Mouse (Mus musculus) lung, embryonic 15.5 days (tissue): ENCODE measurements around the gene Hes7. TPM values are rescaled to one million over a fixed set of nuclear protein-coding genes. Genes with fewer than 3 reads are reported as not detected.

Experiments
- ATAC-seq: fragments of 200-750 bp; cut with Nextera tagmentation; 2 replicates; pipeline ENCODE4 v1.8.0; 2017; ENCODE audit warnings: moderate number of reproducible peaks, borderline replicate concordance; ENCODE audit not compliant: low FRiP score, low TSS enrichment; ENCODE audit errors: extremely low read depth
- H3K27ac ChIP-seq: fragments of 300-500 bp; sonication (generic); 2 replicates; pipeline ENCODE4 v1.5.1; 2015; ENCODE audit warnings: moderate library complexity, mild to moderate bottlenecking, inconsistent platforms
- H3K27me3 ChIP-seq: fragments of 300-500 bp; sonication (generic); 2 replicates; pipeline ENCODE4 v1.6.1; 2015; ENCODE audit warnings: inconsistent platforms
- H3K36me3 ChIP-seq: fragments of 300-500 bp; sonication (generic); 2 replicates; pipeline ENCODE4 v1.6.1; 2015; ENCODE audit warnings: inconsistent platforms
- H3K4me1 ChIP-seq: fragments of 300-500 bp; sonication (generic); 2 replicates; pipeline ENCODE4 v1.6.1; 2015; ENCODE audit warnings: inconsistent platforms
- H3K4me2 ChIP-seq: fragments of 300-500 bp; sonication (generic); 2 replicates; pipeline ENCODE4 v1.6.1; 2015; ENCODE audit warnings: inconsistent platforms, mild to moderate bottlenecking, moderate library complexity
- H3K4me3 ChIP-seq: fragments of 300-500 bp; sonication (generic); 2 replicates; pipeline ENCODE4 v1.5.1; 2015; ENCODE audit warnings: mild to moderate bottlenecking, inconsistent platforms
- H3K9ac ChIP-seq: fragments of 300-500 bp; sonication (generic); 2 replicates; pipeline ENCODE4 v1.6.1; 2015; ENCODE audit warnings: inconsistent platforms
- H3K9me3 ChIP-seq: fragments of 300-500 bp; sonication (generic); 2 replicates; pipeline ENCODE4 v1.6.1; 2016; ENCODE audit warnings: inconsistent platforms
- WGBS: fragments of 180-500 bp; shearing (Covaris S2); methylation state at CpG from one replicate; pipeline ENCODE4 v1.1.7; 2015; 5-methylcytosine and 5-hydroxymethylcytosine counted together
- polyA plus RNA-seq: library from polyadenylated mRNA; unstranded; fragments of >200 nt; fragmentation: Nextera tagmentation; extraction: Ambion mirVana; gene quantifications from 2 replicates; pipeline ENCODE4 v1.2.1, GENCODE M21; 2015

Gene Hes7
- polyA plus RNA-seq, 1 experiment from 2014 or later = 0.60 TPM

DNA sequence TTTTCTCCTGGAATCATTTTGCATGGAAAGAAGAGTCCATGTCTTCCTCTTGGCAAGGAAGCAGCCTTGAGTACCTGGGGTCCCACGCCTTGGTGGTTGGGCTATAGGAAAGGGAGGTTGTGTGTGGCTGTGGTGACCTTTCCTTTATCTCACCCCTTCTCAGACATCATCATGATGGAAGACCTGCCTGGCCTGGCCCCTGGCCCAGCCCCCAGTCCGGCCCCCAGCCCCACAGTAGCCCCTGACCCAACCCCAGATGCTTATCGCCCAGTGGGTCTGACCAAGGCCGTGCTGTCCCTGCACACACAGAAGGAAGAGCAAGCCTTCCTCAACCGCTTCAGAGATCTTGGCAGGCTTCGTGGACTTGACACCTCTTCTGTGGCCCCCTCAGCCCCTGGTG lies 15.0 kb upstream of the Hes7 start:
- Histone ChIP-seq H3K4me3 (no peak overlapping the region), H3K9ac (no peak overlapping the region), H3K27me3 (no peaks in the 10 kb centered on the region), H3K4me2 (no peak overlapping the region), H3K36me3 (peaks cover 94% of the 10 kb centered on the region), H3K4me1 (peaks cover 13% of the 10 kb centered on the region), H3K9me3 (no peaks in the 10 kb centered on the region), H3K27ac (no peak overlapping the region)
- no peak for ATAC-seq
- 76% methylated on average over 6 of the region's 6 CpGs for WGBS

- peaks cover 88% of the 10 kb centered on the region for H3K36me3 ChIP-seq
- no peak overlapping the region for H3K4me3 ChIP-seq
- WGBS = 81% methylated on average over 2 of the region's 2 CpGs
- no peaks in the 10 kb centered on the region for H3K9me3 ChIP-seq
- no peak for ATAC-seq
- no peak overlapping the region for H3K4me2 ChIP-seq
- H3K9ac ChIP-seq = no peak overlapping the region
- no peaks in the 10 kb centered on the region for H3K27me3 ChIP-seq
- no peak overlapping the region for H3K27ac ChIP-seq
- peaks cover 8% of the 10 kb centered on the region for H3K4me1 ChIP-seq
Measured at GRCm38 (mm10) chr11:69105796-69106195, 14.4 kb upstream of the Hes7 start.

GRCm38 (mm10) chr11:69106299-69106698 lies 13.9 kb upstream of the Hes7 start:
- Histone ChIP-seq H3K4me3 (no peak overlapping the region), H3K36me3 (peaks cover 83% of the 10 kb centered on the region), H3K4me2 (no peak overlapping the region), H3K4me1 (peaks cover 10% of the 10 kb centered on the region), H3K27ac (no peak overlapping the region), H3K27me3 (no peaks in the 10 kb centered on the region), H3K9me3 (no peaks in the 10 kb centered on the region), H3K9ac (no peak overlapping the region)
- no peak for ATAC-seq
- 90% methylated on average over 11 of the region's 11 CpGs for WGBS

DNA sequence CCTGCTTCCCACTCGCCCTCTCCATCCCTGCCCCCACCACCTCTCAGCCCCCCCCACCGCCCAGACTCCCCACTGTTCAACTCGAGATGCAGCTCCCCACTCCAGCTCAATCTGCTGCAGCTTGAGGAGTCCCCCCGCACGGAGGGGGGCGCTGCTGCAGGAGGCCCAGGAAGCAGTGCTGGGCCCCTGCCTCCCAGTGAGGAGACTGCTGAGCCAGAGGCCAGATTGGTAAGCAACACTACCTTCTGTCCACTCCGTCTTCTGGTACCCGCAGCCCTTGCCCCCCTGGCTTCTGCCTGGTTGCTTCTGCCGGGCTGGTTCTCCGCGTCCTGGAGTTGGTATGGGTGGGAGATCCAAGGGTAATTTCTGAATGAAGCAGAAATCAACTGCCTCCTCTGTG lies 13.4 kb upstream of the Hes7 start:
- H3K4me1 ChIP-seq = peaks cover 15% of the 10 kb centered on the region
- H3K4me2 ChIP-seq = no peak overlapping the region
- H3K9ac ChIP-seq = no peak overlapping the region
- no peaks in the 10 kb centered on the region for H3K27me3 ChIP-seq
- ATAC-seq = no peak
- H3K4me3 ChIP-seq = no peak overlapping the region
- peaks cover 78% of the 10 kb centered on the region for H3K36me3 ChIP-seq
- 87% methylated on average over 11 of the region's 11 CpGs for WGBS
- no peak overlapping the region for H3K27ac ChIP-seq
- no peaks in the 10 kb centered on the region for H3K9me3 ChIP-seq

DNA sequence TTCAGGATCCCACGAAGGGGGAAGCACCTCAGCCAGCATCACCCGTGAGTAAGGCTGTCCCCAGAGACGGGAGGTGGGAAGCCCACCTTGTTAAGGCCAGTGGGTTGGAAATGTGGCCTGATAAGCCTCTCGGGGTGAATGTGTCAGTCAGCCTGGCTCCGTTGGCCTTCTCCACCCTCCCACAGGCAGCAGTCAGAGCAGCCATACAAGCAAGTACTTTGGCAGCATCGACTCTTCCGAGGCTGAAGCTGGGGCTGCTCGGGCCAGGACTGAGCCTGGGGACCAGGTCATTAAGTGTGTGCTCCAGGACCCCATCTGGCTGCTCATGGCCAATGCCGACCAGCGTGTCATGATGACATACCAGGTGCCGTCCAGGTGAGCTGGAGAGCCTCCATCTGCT lies 12.5 kb upstream of the Hes7 start:
- H3K4me1 ChIP-seq = peaks cover 19% of the 10 kb centered on the region
- ATAC-seq = no peak
- no peak overlapping the region for H3K4me2 ChIP-seq
- no peaks in the 10 kb centered on the region for H3K27me3 ChIP-seq
- H3K9me3 ChIP-seq = no peaks in the 10 kb centered on the region
- no peak overlapping the region for H3K4me3 ChIP-seq
- H3K9ac ChIP-seq = no peak overlapping the region
- H3K27ac ChIP-seq = no peak overlapping the region
- WGBS = 88% methylated on average over 11 of the region's 11 CpGs
- H3K36me3 ChIP-seq = peaks cover 70% of the 10 kb centered on the region

GRCm38 (mm10) chr11:69108223-69108622 lies 12.0 kb upstream of the Hes7 start:
- no peaks in the 10 kb centered on the region for H3K27me3 ChIP-seq
- no peak overlapping the region for H3K9ac ChIP-seq
- 92% methylated on average over 9 of the region's 9 CpGs for WGBS
- no peak overlapping the region for H3K4me3 ChIP-seq
- H3K4me1 ChIP-seq = peaks cover 19% of the 10 kb centered on the region
- ATAC-seq = no peak
- H3K36me3 ChIP-seq = peaks cover 64% of the 10 kb centered on the region
- H3K27ac ChIP-seq = no peak overlapping the region
- no peak overlapping the region for H3K4me2 ChIP-seq
- no peaks in the 10 kb centered on the region for H3K9me3 ChIP-seq

DNA sequence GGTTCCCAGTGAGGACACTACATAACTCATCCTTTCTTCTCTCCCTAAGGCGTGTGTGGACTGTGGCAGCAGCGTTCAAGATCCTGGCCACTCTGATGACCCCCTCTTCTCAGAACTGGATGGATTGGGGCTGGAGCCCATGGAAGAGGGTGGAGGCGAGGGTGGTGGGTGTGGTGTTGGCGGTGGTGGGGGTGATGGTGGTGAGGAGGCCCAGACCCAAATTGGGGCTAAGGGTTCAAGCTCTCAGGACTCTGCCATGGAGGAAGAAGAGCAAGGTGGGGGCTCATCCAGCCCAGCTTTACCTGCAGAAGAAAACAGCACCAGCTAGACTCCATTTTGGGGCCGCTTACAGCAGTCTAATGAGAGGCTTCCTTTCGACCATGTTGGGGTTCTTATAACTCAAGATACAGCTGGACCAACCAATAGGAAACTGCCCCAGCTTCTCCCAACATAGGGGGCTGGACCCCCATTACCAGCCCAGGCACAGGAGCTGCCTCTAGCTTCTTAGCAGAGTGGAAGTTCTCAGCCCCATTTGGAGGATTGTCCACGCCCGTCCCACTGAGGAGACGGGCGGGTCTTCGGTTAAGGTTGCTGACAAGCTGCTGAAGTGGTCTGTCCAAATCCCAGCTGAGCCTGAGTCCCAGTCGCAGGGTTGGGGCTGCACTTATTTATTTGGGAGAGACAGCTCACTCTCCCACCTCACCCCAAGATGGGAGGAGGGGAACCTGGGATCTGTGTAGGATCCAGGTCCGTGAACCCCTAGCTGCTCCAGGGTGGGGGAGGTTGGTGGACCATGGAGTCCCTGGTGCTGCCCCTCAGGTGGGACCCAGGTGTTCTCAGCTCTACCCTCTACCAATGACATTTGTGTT lies 10.9 kb upstream of the Hes7 start:
- Histone ChIP-seq H3K4me3 (no peak overlapping the region), H3K4me1 (peaks cover 19% of the 10 kb centered on the region), H3K9ac (no peak overlapping the region), H3K36me3 (peaks cover 54% of the 10 kb centered on the region), H3K9me3 (no peaks in the 10 kb centered on the region), H3K4me2 (no peak overlapping the region), H3K27ac (no peak overlapping the region), H3K27me3 (no peaks in the 10 kb centered on the region)
- 76% methylated on average over 13 of the region's 13 CpGs for WGBS
- ATAC-seq = no peak

GRCm38 (mm10) chr11:69110319-69111046 lies 9.7 kb upstream of the Hes7 start:
- Histone ChIP-seq H3K36me3 (peaks cover 41% of the 10 kb centered on the region), H3K9me3 (no peaks in the 10 kb centered on the region), H3K27ac (peak overlapping the region; percentile 46), H3K4me1 (peaks cover 19% of the 10 kb centered on the region), H3K4me2 (peak overlapping the region; percentile 57), H3K9ac (peak overlapping the region; percentile 40), H3K4me3 (peak overlapping the region; percentile 51), H3K27me3 (no peaks in the 10 kb centered on the region)
- WGBS = 1% methylated on average over 30 of the region's 30 CpGs
- ATAC-seq = peak; percentile 84

- H3K36me3 ChIP-seq = peaks cover 34% of the 10 kb centered on the region
- H3K4me2 ChIP-seq = peak overlapping the region; percentile 57
- ATAC-seq = no peak
- no peaks in the 10 kb centered on the region for H3K9me3 ChIP-seq
- WGBS = 5% methylated on average over 21 of the region's 21 CpGs
- peak overlapping the region; percentile 46; the same call in 1 of the 2 replicates for H3K27ac ChIP-seq
- H3K4me1 ChIP-seq = peaks cover 19% of the 10 kb centered on the region
- peak overlapping the region; percentile 51 for H3K4me3 ChIP-seq
- no peaks in the 10 kb centered on the region for H3K27me3 ChIP-seq
- peak overlapping the region; percentile 40 for H3K9ac ChIP-seq
Measured at GRCm38 (mm10) chr11:69111051-69111810, 9.0 kb upstream of the Hes7 start.

GRCm38 (mm10) chr11:69111865-69112264 lies 8.3 kb upstream of the Hes7 start:
- Histone ChIP-seq H3K27me3 (no peaks in the 10 kb centered on the region), H3K36me3 (peaks cover 28% of the 10 kb centered on the region), H3K9me3 (no peaks in the 10 kb centered on the region), H3K4me3 (peak overlapping the region; percentile 51; the same call in 1 of the 2 replicates), H3K4me2 (peak overlapping the region; percentile 57), H3K9ac (no peak overlapping the region), H3K27ac (no peak overlapping the region), H3K4me1 (peaks cover 21% of the 10 kb centered on the region)
- ATAC-seq = no peak
- 57% methylated on average over 4 of the region's 4 CpGs for WGBS

DNA sequence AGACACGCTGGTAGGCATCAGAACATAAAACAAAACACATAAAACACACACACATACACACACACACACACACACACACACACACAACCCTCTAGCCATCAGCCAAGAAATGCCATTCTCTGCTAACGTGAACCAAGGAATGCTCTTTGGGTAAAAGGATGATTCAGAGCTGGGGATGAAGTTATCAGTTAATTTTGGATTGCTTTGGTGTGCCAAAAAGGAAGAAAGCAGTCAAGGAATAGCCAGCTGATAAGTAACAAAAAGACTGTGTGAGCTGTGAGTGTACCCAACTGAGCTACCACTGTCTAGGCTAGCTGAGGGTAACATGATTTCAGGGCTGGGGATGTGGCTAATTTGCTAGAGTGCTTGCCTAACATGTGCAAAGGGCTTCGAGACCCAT lies 6.2 kb upstream of the Hes7 start:
- H3K4me3 ChIP-seq = no peak overlapping the region
- 58% methylated on average over 3 of the region's 3 CpGs for WGBS
- H3K9ac ChIP-seq = no peak overlapping the region
- H3K27ac ChIP-seq = no peak overlapping the region
- H3K4me2 ChIP-seq = no peak overlapping the region
- no peak for ATAC-seq
- peaks cover 7% of the 10 kb centered on the region for H3K36me3 ChIP-seq
- H3K4me1 ChIP-seq = peaks cover 31% of the 10 kb centered on the region
- H3K27me3 ChIP-seq = no peaks in the 10 kb centered on the region
- H3K9me3 ChIP-seq = no peaks in the 10 kb centered on the region
